Mouse (Mus musculus) cerebellum, postnatal 36 days (tissue): ENCODE data around the gene Cmss1.
A peak's percentile ranks its signal among the peaks of the same experiment; 100 is the strongest.

Experiments used
- DNase-seq, 2 experiments: peaks; one replicate each; pipeline ENCODE4 v3.0.0; 2021 to 2022; ENCODE audit warnings: mixed read lengths in 2 of 2

The Cmss1 gene

DNA sequence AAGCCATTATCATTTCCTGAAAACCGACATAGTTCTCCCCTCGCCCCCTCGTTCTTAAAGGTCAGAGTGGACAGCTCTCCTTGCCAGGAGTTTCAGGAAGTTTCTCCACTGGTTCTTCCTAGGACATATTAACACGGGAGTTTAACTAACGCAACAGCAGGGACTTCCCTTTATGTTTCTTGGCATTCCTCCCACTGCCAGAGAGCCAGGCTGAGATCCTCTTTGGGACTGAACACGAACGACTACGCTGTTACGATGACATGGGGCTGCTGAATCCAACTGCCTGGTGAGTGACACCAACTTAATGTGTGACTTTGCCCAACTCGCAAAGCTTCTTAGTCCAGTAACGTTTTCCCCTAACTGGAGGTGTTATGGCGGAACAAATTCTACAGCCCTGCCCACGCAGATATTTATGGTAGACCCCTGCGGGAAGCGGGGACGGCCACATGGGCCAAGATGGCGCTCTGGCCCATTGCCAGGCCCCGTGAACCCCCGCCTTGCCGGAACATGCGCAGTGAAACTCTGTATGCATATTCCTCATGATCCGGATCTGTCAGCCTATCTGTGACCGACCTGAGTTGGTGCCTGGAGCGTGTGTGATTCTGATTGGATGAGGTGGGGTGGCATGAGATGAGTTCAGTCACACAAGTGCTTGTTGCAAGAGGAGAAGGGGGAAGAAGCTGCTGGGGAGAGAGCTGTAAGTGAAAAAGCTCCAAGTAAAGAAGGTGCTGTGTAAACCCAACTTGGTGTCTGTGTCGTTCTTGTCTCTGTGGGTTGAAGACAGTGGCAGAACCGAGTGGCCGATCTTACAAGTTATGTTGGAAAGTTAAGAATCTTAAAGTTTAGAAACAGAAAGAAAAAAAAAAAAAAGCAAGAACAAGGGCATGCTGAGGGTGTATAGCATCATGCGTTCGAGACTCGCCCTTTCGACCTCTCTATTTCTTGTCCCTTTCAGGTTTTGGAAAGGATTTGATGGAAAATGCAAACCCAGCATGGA is 326.1 kb downstream of the Cmss1 start:
- peak; percentile 34 to 36 for DNase-seq

GRCm38 (mm10) chr16:57278976-57279626 is 327.6 kb downstream of the Cmss1 start:
- DNase-seq = no peak

GRCm38 (mm10) chr16:57269751-57270150 is 336.9 kb downstream of the Cmss1 start:
- no peak for DNase-seq

- no peak for DNase-seq
Observed at GRCm38 (mm10) chr16:57268058-57268841, 338.4 kb downstream of the Cmss1 start.

- no peak for DNase-seq
Observed at GRCm38 (mm10) chr16:57267068-57267467, 339.6 kb downstream of the Cmss1 start.

GRCm38 (mm10) chr16:57260152-57260551 is 346.5 kb downstream of the Cmss1 start:
- DNase-seq = no peak

- DNase-seq = no peak
Observed at GRCm38 (mm10) chr16:57259356-57260083, 347.1 kb downstream of the Cmss1 start.
